In the genomic region with DNA sequence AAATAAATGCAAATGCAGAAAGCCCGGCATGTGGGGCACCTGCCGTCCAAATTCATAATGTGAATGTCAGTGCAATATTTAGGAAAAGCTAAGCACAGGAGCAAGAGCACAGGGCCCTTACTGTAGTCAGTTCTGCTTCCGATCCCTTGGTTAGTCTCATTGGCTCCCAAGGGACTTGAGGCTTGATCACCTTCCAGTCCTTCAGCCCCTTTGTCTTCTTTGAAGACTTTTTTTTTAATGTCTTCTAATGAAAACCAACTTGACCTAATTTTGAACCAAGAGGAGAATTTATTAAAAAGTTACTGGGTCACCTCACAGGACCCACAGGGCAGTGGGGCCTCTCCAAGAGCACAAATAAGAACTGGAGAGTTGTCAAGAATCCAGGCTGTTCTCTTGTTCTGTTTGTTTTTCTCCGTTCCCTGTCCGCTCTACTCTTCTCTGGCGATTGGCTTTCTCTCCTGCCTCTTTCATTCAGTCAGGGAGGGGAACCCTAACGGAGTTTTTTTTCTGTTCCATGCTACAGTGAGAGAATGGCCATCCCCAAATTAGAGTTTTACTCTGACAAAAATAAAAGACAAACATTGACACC, we compare ENCODE assay signal across 20 mouse cellular contexts.
DNase-seq lines count a peak whose midpoint lies in the region; ATAC-seq lines count a peak whose summit lies in the region.
"Had no signal": no experiment of that assay in that cellular context is flagged by ENCODE, and none has a peak within 500 bp of the region (broad histone marks: within the 10 kb centered on the region; RNA-seq: fewer than 3 reads in every experiment).

No protein-coding gene starts in this region.

- peak; percentile 52 to 63 for DNase-seq in cerebellum, postnatal 10 days
- DNase-seq in cerebellum, adult 8-10 months = no peak
- peak; percentile 31 for DNase-seq in kidney, adult 9 months
- peak; percentile 48 for DNase-seq in brain, adult 2 months (ENCODE audit: low read depth, low spot score)
- DNase-seq in splenic B cell, adult 2 months (ENCODE audit: low read depth, low spot score) = peak; percentile 50
- DNase-seq: adrenal gland, adult 8-10 months; gastrocnemius, postnatal 25 days; heart, postnatal 10 days; heart, postnatal 4 days had no signal

- no peaks in the 10 kb centered on the region for H3K4me1 ChIP-seq in kidney, embryonic 16.5 days (ENCODE audit: insufficient read depth, low read length)
- H3K4me1 ChIP-seq in midbrain, embryonic 16.5 days (ENCODE audit: control insufficient read depth, insufficient read depth, low read length) = no peaks in the 10 kb centered on the region
- H3K4me1 ChIP-seq: embryonic facial prominence, embryonic 13.5 days; forebrain, embryonic 12.5 days; hindbrain, embryonic 12.5 days had no signal

- H3K9me3 ChIP-seq in kidney, embryonic 16.5 days (ENCODE audit: low read length) = no peaks in the 10 kb centered on the region
- no peaks in the 10 kb centered on the region for H3K9me3 ChIP-seq in midbrain, embryonic 16.5 days (replicated peaks; ENCODE audit: control insufficient read depth, low read length, poor library complexity, severe bottlenecking)
- H3K9me3 ChIP-seq: embryonic facial prominence, embryonic 13.5 days; forebrain, embryonic 12.5 days; hindbrain, embryonic 12.5 days had no signal

- H3K36me3 ChIP-seq in kidney, embryonic 16.5 days (ENCODE audit: insufficient read depth, low read length) = no peaks in the 10 kb centered on the region
- no peaks in the 10 kb centered on the region for H3K36me3 ChIP-seq in splenic B cell, adult 2 months (ENCODE audit: control insufficient read depth, insufficient read depth, low read length, poor library complexity, severe bottlenecking)
- H3K36me3 ChIP-seq in midbrain, embryonic 16.5 days (ENCODE audit: control insufficient read depth, insufficient read depth, low read length) = no peaks in the 10 kb centered on the region
- H3K36me3 ChIP-seq: embryonic facial prominence, embryonic 13.5 days; forebrain, embryonic 12.5 days; G1E; hindbrain, embryonic 12.5 days had no signal

- no peak overlapping the region for H3K4me3 ChIP-seq in kidney, embryonic 16.5 days (ENCODE audit: low read length)
- H3K4me3 ChIP-seq in midbrain, embryonic 16.5 days (ENCODE audit: low read depth, low read length) = no peak overlapping the region
- H3K4me3 ChIP-seq: embryonic facial prominence, embryonic 13.5 days; forebrain, embryonic 12.5 days; hindbrain, embryonic 12.5 days had no signal

- H3K27ac ChIP-seq in kidney, embryonic 16.5 days (ENCODE audit: low read length) = no peak overlapping the region
- H3K27ac ChIP-seq in midbrain, embryonic 16.5 days (ENCODE audit: low read length) = no peak overlapping the region
- H3K27ac ChIP-seq: embryonic facial prominence, embryonic 13.5 days; forebrain, embryonic 12.5 days; hindbrain, embryonic 12.5 days had no signal

- no peaks in the 10 kb centered on the region for H3K27me3 ChIP-seq in kidney, embryonic 16.5 days (ENCODE audit: insufficient read depth, low read length)
- no peaks in the 10 kb centered on the region for H3K27me3 ChIP-seq in splenic B cell, adult 2 months (ENCODE audit: control insufficient read depth, insufficient read depth, low read length, poor library complexity, severe bottlenecking)
- H3K27me3 ChIP-seq in midbrain, embryonic 16.5 days (ENCODE audit: control insufficient read depth, insufficient read depth, low read depth, low read length) = no peaks in the 10 kb centered on the region
- H3K27me3 ChIP-seq: embryonic facial prominence, embryonic 13.5 days; forebrain, embryonic 12.5 days; hindbrain, embryonic 12.5 days had no signal

- H3K4me2 ChIP-seq in kidney, embryonic 16.5 days (replicated peaks; ENCODE audit: low read depth, low read length) = no peak overlapping the region
- H3K4me2 ChIP-seq in midbrain, embryonic 16.5 days (ENCODE audit: low read length) = no peak overlapping the region
- H3K4me2 ChIP-seq: embryonic facial prominence, embryonic 13.5 days; forebrain, embryonic 12.5 days; hindbrain, embryonic 12.5 days had no signal

- 67% methylated on average over 7 of the region's 7 CpGs for WGBS in kidney, embryonic 16.5 days
- WGBS in midbrain, embryonic 16.5 days = 68% methylated on average over 7 of the region's 7 CpGs

- ATAC-seq in kidney, embryonic 16.5 days (ENCODE audit: low FRiP score, low TSS enrichment) = no peak
- no peak for ATAC-seq in midbrain, embryonic 16.5 days
- ATAC-seq: CD4-positive, CD25-positive, alpha-beta regulatory T cell, adult 4 months; forebrain, embryonic 16.5 days; hindbrain, embryonic 16.5 days; inflammation-experienced regulatory T-cells, adult 6 months; intestine, postnatal 0 days had no signal

- no peak overlapping the region for H3K9ac ChIP-seq in kidney, embryonic 16.5 days (replicated peaks; ENCODE audit: low read length)
- H3K9ac ChIP-seq in midbrain, embryonic 16.5 days (ENCODE audit: low read depth, low read length) = no peak overlapping the region
- H3K9ac ChIP-seq: embryonic facial prominence, embryonic 13.5 days; forebrain, embryonic 12.5 days; hindbrain, embryonic 12.5 days had no signal
